Mouse (Mus musculus) NIH3T3 (cell line): ENCODE data around the gene Pex19.

ENCODE experiments used
- DNase-seq: peaks from one replicate; pipeline ENCODE4 v3.0.0-alpha.2; 2012; ENCODE audit warnings: low read depth

Gene Pex19

DNA sequence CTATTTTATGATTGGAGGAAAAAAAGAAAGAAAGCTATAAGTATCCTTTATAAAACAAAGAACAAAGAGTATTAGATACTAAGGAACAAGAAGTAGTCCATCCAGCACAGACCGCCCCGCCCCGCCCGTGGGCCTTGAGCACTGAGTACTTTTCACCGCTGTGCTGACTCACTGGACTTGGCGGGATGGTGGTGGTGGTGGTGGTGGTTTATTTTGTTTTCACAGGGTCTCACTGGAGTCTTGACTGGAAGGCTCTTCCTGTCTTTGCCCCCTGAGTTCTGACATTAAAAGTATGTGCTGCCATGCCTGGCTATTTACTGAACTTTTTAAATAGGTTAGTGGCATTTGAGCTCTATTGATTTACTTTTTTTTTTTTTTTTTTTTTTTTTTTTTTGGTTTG lies 56.5 kb downstream of the Pex19 start:
- DNase-seq = no peak

DNA sequence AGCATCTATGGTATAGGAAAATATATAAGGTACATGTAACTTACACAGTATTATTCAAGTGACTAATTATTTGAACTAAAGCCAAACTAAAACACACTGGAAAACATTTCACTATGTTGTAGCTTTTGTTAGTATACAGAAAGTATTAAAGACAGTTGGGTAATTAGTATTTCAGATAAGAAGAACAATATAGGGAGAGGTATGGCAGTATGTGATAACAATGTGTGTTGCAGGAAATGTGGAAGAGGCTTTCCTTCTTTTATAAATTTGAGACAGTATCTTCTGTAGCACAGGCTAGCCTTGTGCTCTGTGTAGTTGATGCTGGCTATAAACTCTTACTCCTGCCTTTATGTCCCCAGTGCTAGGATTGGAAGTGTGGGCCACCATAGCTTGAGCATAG lies 57.4 kb downstream of the Pex19 start:
- no peak for DNase-seq
